Mouse (Mus musculus): ENCODE data around the gene Vmn1r45. TPM values are rescaled to one million over a fixed set of nuclear protein-coding genes. Genes with fewer than 3 reads are reported as not detected.
"Not testable (repeated sequence)": the region's sequence is repeated elsewhere in the genome, so short reads cannot be mapped to it uniquely, and the experiment has no call there.

Gene Vmn1r45
- polyA plus RNA-seq (2012; rRNA removed) = not detected in 2 replicates

DNA sequence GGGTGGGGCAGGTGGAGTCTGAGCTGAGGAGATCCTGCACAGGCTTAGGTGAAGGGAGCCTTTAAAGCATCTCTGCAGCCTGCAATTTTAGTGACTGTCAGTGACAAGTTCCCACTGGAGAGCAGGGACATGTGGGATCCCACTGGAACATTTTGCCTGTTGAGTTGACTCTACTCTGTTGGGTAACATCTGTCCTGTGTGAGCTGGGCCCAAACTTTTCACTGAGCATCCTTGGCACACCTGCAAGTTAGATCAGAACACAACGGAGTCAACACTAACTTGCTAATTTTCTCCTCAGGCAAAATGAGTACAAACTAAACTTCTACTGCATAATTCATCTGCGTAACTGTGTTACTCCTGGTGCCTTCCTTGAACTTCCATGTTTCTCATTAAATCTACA, at the start of gene Vmn1r45:
TSS of gene Vmn1r45 (minus strand) at position 101 of the 400 bp plus-strand sequence.
- DNase-seq (ENCODE audit: low spot score) = not testable (repeated sequence)

DNA sequence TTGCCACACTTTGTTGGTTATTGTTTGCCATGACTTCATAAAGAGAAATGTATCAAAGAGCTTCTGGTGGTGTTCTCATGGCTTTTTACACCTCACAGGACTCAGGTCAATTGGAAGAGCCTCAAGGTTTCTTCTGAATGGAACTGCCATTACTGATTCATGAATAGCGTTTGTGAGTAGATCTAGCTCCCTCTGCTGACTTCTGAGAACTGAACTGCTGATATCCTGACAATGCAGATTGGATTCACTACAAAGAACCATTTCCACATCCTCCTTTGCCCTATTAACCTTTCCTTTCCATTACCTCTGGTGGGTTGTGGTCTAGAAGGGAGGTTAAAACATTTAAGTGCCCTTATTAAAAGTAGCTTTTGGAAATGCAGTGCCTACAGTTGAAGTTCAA, 45.6 kb upstream of the Vmn1r45 start:
- DNase-seq (ENCODE audit: low spot score) = no peak

DNA sequence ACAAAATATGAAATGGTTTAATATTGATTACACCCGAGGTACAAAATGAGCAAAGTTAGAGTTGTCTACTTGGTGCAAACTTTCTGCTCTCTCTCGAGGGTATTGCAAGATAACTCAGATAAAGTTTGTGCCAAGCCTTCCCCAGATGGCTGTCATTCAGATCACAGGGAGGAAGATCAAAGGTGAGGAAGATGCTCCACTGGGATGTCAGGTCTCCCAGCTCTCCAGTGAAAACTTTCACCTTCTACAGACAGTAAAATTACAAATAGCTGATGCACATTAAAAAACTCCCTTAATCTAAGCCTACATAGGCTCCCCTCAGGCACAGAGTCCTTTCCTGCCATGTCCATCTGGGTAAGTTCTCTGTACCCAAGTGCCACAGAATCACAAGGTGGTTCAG, 28.6 kb upstream of the Vmn1r45 start, which contains the start of gene Vmn1r46:
TSS of gene Vmn1r46 (plus strand) at position 301 of the 400 bp plus-strand sequence.
- DNase-seq (ENCODE audit: low spot score) = no peak

DNA sequence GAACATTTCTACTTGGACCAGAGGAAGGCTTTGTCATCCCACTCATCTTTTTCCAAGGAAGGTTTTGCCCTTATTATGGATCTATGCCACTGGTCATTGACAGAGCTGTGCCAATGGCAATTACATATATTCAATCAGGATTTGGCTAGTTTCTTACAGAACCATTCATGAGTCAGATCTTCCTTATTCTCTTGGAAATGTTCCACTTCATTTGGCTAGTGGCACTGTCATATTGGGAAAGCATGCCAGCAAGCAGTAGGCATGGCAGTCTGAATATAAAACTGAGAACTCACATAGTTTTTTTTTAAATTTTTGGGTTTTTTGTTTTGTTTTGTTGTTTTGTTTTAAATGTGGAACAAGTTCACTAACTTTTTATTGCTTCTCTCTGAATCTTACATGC, 25.9 kb upstream of the Vmn1r45 start:
- no peak for DNase-seq (ENCODE audit: low spot score)

DNA sequence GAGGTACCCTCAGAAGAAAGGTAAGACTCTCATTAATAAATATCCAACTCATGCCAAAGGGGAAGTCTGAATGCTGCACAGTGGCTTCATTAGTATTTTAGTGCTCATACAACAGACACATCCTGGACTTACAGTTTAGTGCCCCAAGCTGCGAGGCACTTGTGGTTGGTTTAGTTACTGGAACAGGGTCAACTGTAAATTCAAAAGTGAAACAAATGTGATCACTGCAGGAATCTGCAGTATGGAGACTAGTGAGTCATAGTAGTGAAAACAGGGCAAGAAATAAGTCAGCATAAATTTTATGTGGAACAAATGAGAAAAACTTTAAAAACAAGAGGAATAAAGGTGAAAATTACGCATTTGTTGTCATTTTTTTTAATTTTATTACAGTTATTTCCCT, 13.2 kb upstream of the Vmn1r45 start:
- no peak for DNase-seq (ENCODE audit: low spot score)

GRCm38 (mm10) chr6:89940926-89941325, 528 bp upstream of the Vmn1r45 start:
- no peak for DNase-seq (ENCODE audit: low spot score)

DNA sequence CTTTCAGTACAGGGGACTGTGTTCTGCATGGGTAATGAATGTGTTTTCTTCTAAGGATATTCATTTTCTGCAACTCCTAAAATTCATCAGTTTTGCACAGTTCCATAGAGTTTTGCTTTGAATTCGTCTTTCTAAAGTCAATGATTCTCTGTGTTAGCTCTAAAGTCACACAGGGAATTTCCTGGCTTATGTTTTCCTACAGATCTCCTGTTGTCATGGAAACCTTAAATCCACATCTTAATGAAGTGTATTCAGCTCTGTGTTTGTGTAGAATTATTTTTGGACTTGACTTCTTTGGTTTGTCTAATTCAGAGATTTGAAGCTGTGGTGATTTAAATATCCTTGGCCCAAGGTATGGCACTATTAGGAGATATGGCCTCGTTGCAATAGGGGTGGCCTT, 56.6 kb downstream of the Vmn1r45 start:
- no peak for DNase-seq (ENCODE audit: low spot score)

- DNase-seq (ENCODE audit: low spot score) = no peak
Observed at GRCm38 (mm10) chr6:89883360-89883759, 57.0 kb downstream of the Vmn1r45 start, which contains the start of gene Vmn1r44. Gene Vmn1r44, plus strand, starts transcription at chr6:89883660.

Other genes with a start within 250 kb of the Vmn1r45 start
- not detected in 2 replicates for gene Vmn1r40, start 233.1 kb downstream of the Vmn1r45 start, polyA plus RNA-seq (2012; rRNA removed)
- gene Vmn1r41, start 199.8 kb downstream of the Vmn1r45 start, polyA plus RNA-seq (2012; rRNA removed) = not detected in 2 replicates
- not detected in 2 replicates for gene Vmn1r42, start 64.2 kb downstream of the Vmn1r45 start, polyA plus RNA-seq (2012; rRNA removed)
- gene Vmn1r43, start 64.2 kb downstream of the Vmn1r45 start, polyA plus RNA-seq (2012; rRNA removed) = not detected in 2 replicates
- not detected in 2 replicates for gene Vmn1r44, start 56.9 kb downstream of the Vmn1r45 start, polyA plus RNA-seq (2012; rRNA removed)
- not detected in 2 replicates for gene Vmn1r46, start 28.7 kb upstream of the Vmn1r45 start, polyA plus RNA-seq (2012; rRNA removed)
- not detected in 2 replicates for gene Vmn1r47, start 75.5 kb upstream of the Vmn1r45 start, polyA plus RNA-seq (2012; rRNA removed)
- not detected in 2 replicates for gene Vmn1r48, start 96.2 kb upstream of the Vmn1r45 start, polyA plus RNA-seq (2012; rRNA removed)
- gene Vmn1r49, start 137.9 kb upstream of the Vmn1r45 start, polyA plus RNA-seq (2012; rRNA removed) = not detected in 2 replicates
- gene Vmn1r50, start 160.8 kb upstream of the Vmn1r45 start, polyA plus RNA-seq (2012; rRNA removed) = not detected in 2 replicates
- not detected in 2 replicates for gene Vmn1r51, start 182.0 kb upstream of the Vmn1r45 start, polyA plus RNA-seq (2012; rRNA removed)
- not detected in 2 replicates for gene Vmn1r52, start 234.2 kb upstream of the Vmn1r45 start, polyA plus RNA-seq (2012; rRNA removed)